Mouse (Mus musculus) limb, embryonic 14.5 days (tissue): Measurements from ENCODE around the gene Gpx3. TPM values are rescaled to one million over a fixed set of nuclear protein-coding genes. Genes with fewer than 3 reads are reported as not detected.
"Not testable (repeated sequence)": the region's sequence is repeated elsewhere in the genome, so short reads cannot be mapped to it uniquely, and the experiment has no call there.

Experiments
- ATAC-seq: fragments of 200-750 bp; cut with Nextera tagmentation; 2 replicates; pipeline ENCODE4 v1.8.0; 2017; ENCODE audit warnings: low read depth, moderate number of reproducible peaks, moderate TSS enrichment; ENCODE audit not compliant: low FRiP score
- DNase-seq: peaks from one replicate; pipeline ENCODE4 v3.0.0-alpha.2; 2015; ENCODE audit warnings: low spot score
- H3K27ac ChIP-seq: fragments of 300-500 bp; sonication (generic); replicated peaks from 2 replicates; pipeline ENCODE4 v1.5.1; 2014; ENCODE audit warnings: low read depth, mild to moderate bottlenecking, low read length, moderate library complexity, mixed read lengths
- H3K27me3 ChIP-seq: fragments of 300-500 bp; sonication (generic); 2 replicates; pipeline ENCODE4 v1.6.1; 2014; ENCODE audit warnings: low read length, mixed read lengths; ENCODE audit not compliant: control insufficient read depth, insufficient read depth
- H3K36me3 ChIP-seq: fragments of 300-500 bp; sonication (generic); 2 replicates; pipeline ENCODE4 v1.6.1; 2014; ENCODE audit warnings: mild to moderate bottlenecking, low read length, moderate library complexity, mixed read lengths; ENCODE audit not compliant: control insufficient read depth, insufficient read depth
- H3K4me1 ChIP-seq: fragments of 300-500 bp; sonication (generic); 2 replicates; pipeline ENCODE4 v1.6.1; 2014; ENCODE audit warnings: antibody characterized with exemption, low read length, mixed read lengths; ENCODE audit not compliant: control insufficient read depth, insufficient read depth
- H3K4me2 ChIP-seq: fragments of 300-500 bp; sonication (generic); replicated peaks from 2 replicates; pipeline ENCODE4 v1.6.1; 2014; ENCODE audit warnings: low read depth, mild to moderate bottlenecking, low read length, moderate library complexity; ENCODE audit not compliant: severe bottlenecking
- H3K4me3 ChIP-seq: fragments of 300-500 bp; sonication (generic); replicated peaks from 2 replicates; pipeline ENCODE4 v1.5.1; 2014; ENCODE audit warnings: low read length
- H3K9ac ChIP-seq: fragments of 300-500 bp; sonication (generic); 2 replicates; pipeline ENCODE4 v1.6.1; 2014; ENCODE audit warnings: mild to moderate bottlenecking, low read depth, low read length, moderate library complexity; ENCODE audit not compliant: severe bottlenecking
- H3K9me3 ChIP-seq: fragments of 300-500 bp; sonication (generic); 2 replicates; pipeline ENCODE4 v1.6.1; 2016; ENCODE audit warnings: low read length; ENCODE audit not compliant: control insufficient read depth
- POLR2A ChIP-seq: fragments of 200-500 bp; IDR thresholded peaks from 2 replicates; pipeline ENCODE4 v1.8.0; 2012; ENCODE audit warnings: inconsistent platforms, mild to moderate bottlenecking, moderate library complexity, borderline replicate concordance; ENCODE audit not compliant: insufficient read depth, insufficient read length; ENCODE audit errors: extremely low read depth
- WGBS: fragments of 180-500 bp; shearing (Covaris S2); extraction: QIAGEN DNeasy Blood & Tissue Kit; methylation state at CpG from one replicate; pipeline ENCODE4 v1.1.7; 2014; 5-methylcytosine and 5-hydroxymethylcytosine counted together
- polyA plus RNA-seq, 2 experiments: library from polyadenylated mRNA; depleted of rRNA in 1 of 2; stranded (reverse) in 1 of 2; unstranded in 1 of 2; fragments of >200 nt; fragmentation: Nextera tagmentation in 1 of 2; extraction: Ambion mirVana in 1 of 2; gene quantifications; 2 replicates each; pipeline versions ENCODE4 v1.2.1 to v1.2.3; 2012 to 2014

The Gpx3 gene
- 14.5 and 18.2 TPM in 2 replicates for polyA plus RNA-seq (2012; rRNA removed)
- 32.7 and 37.3 TPM in 2 replicates for polyA plus RNA-seq (2014; fragmentation: Nextera tagmentation; extraction: Ambion mirVana)

DNA sequence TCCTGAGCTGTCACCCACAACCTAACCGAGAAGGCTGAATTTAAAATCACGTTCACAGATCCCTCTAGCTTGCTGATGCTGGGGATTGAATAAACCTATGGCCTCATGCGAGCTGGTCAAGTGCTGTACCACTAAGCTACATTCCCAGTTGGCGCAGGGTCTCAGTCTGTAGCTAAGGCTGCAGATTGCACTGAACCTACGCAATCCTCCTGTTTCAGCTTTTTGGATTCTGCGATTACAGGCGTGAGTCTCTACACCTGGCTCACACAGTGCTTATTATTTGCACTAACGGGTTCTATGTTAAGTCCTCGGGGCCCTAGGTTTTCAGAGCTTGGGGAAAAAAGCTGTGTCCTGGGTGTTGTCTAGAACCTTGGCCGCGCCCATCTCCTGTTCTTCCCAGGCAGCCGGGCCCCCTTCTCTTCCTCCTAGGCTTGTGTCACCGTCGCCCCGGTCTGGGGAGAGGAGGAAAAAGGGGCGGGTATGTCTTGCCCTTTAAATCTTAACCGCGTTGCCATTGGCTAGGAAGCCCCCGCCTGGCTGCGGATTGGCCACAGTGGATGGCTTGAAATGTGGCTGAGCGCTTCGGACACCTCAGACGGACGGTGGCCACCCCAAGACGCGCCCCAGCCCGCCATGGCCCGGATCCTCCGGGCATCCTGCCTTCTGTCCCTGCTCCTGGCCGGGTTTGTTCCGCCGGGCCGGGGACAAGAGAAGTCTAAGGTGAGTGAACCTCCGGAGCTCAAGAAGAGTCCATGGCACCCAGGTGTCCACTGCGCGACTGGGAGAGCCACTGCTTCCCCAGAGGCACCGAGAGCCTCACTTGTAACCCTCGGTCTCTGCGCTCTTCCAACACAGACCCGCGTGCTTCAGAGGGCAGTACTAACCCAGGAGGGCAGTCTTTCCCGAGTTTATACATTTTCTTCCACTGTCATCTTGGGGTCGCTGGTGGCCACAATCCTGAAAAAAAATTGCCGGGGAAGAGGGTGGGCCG is at the start of gene Gpx3:
Gpx3 (plus strand) TSS at position 121 of the 991 bp plus-strand sequence.
- TF ChIP-seq POLR2A = no peak
- 19% methylated on average over 37 of the region's 45 CpGs for WGBS
- Histone ChIP-seq H3K9ac (peak within 1 kb of the TSS; percentile 52), H3K4me1 (peaks cover 8% of the 10 kb centered on the region; the same call in 1 of the 2 replicates), H3K4me3 (peak within 1 kb of the TSS; percentile 44), H3K27ac (no peak within 1 kb of the TSS), H3K4me2 (peak within 1 kb of the TSS; percentile 70), H3K9me3 (no peaks in the 10 kb centered on the region), H3K36me3 (no peaks in the 10 kb centered on the region), H3K27me3 (no peaks in the 10 kb centered on the region)
- peak; percentile 88 for ATAC-seq
- peak; percentile 65 for DNase-seq

DNA sequence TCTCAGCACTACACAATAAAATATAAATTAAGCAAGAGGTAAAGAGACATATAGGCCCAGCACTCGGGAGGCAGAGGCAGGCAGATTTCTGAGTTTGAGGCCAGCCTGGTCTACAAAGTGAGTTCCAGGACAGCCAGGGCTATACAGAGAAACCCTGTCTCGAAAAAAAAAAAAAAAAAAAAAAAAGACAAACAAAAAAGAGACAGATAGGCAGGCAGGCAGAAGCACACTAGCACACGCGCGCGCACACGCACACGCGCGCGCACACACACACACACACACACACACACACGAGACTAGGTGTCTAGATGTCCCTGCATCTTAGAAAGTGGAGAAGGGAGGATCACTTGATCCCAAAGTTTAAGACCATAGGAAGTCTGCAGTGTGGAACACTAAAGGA is 43.4 kb upstream of the Gpx3 start:
- ATAC-seq, DNase-seq, H3K4me1 ChIP-seq, H3K27me3 ChIP-seq, H3K4me2 ChIP-seq, H3K9ac ChIP-seq, H3K27ac ChIP-seq, H3K9me3 ChIP-seq, H3K36me3 ChIP-seq, H3K4me3 ChIP-seq: not testable (repeated sequence)
- WGBS = 95% methylated on average over 11 of the region's 12 CpGs

DNA sequence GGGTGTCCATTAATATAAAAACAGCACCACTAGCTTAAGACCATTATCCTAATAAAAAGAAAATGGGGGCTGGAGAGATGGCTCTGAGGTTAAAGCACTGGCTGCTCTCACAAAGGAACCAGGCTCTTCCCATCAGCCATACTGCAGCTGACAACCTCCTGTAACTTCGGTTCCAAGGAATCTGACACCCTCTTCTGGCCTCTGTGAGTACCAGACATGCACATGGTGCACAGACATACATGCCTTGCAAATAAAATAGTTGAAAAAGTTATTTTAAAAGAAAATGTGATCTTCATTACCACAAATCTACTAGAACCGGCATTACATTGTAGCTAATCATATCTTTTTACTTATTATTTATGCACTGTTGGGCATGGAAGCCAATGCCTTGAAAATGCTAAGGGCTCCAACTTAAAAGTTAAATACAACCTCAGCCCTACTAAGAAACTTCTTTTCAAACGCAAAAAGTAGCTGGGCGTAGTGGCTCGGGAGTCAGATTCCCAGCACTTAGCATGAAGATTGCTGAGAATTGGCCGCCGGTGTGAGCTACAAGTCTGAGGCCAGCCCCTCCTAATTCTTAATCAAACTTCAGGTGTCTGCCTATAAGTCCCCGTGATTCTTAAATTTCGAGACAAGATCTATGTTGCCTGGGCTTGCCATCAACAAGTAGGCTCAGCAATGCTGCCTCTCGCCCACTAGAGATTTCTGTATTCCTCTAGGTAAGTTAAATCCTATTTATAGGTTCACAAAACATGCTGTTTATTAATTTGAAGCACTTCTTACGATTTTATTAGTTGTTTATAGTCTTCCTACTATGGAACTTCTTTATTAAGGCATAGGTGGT is 42.7 kb upstream of the Gpx3 start:
- Histone ChIP-seq H3K27ac (no peak overlapping the region), H3K36me3 (no peaks in the 10 kb centered on the region), H3K9me3 (no peaks in the 10 kb centered on the region), H3K4me1 (peaks cover 5% of the 10 kb centered on the region; the same call in 1 of the 2 replicates), H3K27me3 (no peaks in the 10 kb centered on the region), H3K4me2 (peak overlapping the region; percentile 59), H3K4me3 (peak overlapping the region; percentile 52), H3K9ac (peak overlapping the region; percentile 58)
- ATAC-seq (no peak), DNase-seq (peak; percentile 62)
- no peak for TF ChIP-seq POLR2A
- WGBS = 14% methylated on average over 11 of the region's 11 CpGs

DNA sequence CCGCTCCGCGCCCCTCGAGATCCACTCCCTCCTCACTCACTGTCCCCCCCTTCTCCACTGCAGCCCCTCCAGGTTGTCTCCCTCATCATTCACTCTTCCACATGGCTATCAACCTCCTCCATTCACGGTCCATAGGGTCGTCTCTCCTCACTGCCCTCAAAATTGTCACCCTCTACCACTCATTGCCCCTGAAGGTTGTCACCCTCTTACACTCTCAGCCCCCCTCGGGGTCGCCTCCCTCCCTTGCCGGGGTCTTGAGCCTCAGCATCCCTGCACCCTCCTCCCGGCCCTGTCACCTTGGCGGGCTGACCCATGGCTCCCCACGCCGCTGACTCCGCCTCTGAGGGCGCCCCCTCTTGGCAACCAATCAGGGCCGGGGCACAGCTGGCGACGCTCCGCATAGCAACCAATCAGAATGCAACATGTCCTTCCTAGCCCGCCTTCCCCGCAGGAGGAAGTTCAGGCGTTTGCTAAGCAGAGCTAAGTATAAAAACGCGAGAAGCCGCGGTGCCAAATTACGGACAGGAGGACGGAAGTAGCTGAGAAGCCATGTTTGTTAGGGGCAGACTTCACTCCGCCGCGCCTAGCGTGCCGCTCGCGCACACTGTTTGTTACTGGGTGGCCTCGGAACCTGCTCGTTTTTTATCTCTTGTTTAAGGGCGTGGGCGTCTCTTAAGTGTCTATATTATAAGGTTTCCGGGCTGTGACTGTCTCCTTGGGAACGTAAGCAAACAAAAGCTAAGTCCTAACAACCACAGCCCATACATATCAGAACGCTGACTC is 41.8 kb upstream of the Gpx3 start, which contains the start of gene Lyrm7:
Lyrm7 (minus strand) TSS at position 661 of the 783 bp plus-strand sequence.
- H3K27ac ChIP-seq = peak within 1 kb of the TSS; percentile 82
- H3K27me3 ChIP-seq = no peaks in the 10 kb centered on the region
- H3K4me3 ChIP-seq = peak within 1 kb of the TSS; percentile 52
- H3K36me3 ChIP-seq = no peaks in the 10 kb centered on the region
- peak; percentile 76; the same call in 1 of the 2 replicates for TF ChIP-seq POLR2A
- DNase-seq = peak; percentile 98
- ATAC-seq = peak; percentile 99
- peak within 1 kb of the TSS; percentile 62 for H3K9ac ChIP-seq
- H3K4me2 ChIP-seq = peak within 1 kb of the TSS; percentile 59
- WGBS = under 1% methylated on average over 42 of the region's 42 CpGs
- peaks cover 5% of the 10 kb centered on the region; the same call in 1 of the 2 replicates for H3K4me1 ChIP-seq
- no peaks in the 10 kb centered on the region for H3K9me3 ChIP-seq
